Mouse (Mus musculus): ENCODE results near the gene 9930104L06Rik.

DNA sequence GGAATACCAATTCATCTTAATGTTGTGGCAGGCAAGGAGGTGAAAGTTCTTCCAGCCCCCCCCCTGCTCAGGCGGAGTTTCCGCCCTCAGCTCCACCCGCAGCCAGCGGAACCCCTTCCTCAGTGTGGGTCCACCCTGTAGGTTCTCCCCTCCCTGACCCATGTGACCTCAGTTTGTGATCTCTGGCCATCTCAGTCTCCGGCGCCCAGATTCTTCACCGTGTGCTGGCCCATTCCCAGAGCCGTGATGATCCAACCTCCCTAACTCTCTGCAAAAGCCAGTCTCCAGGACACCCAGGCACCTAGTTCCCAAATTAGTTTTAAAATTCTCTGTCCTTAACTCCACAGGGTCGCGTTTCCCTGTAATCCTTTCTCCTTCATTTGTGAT is 50.9 kb downstream of the 9930104L06Rik start:
- TF ChIP-seq CTCF (conservative IDR thresholded peaks at IDR 0.05; ENCODE audit: insufficient read depth, insufficient read length, low read depth, low read length): no peak
- TF ChIP-seq POLR2A (IDR thresholded peaks at IDR 0.05; ENCODE audit: low read depth, low read length): no peak
